Mouse (Mus musculus) CH12.LX (cell line): Measurements from ENCODE around the gene Hirip3.

ENCODE experiments used
- CHD2 ChIP-seq: IDR thresholded peaks from 2 replicates; pipeline ENCODE4 v1.6.1; 2011; ENCODE audit warnings: low read length, improper control_type of control experiment
- CTCF ChIP-seq, 2 experiments: IDR thresholded peaks in 1 of 2; conservative IDR thresholded peaks in 1 of 2; 2 replicates each; pipeline ENCODE4 v1.5.1; 2011 to 2012; ENCODE audit warnings: low read depth in 2 of 2, low read length in 2 of 2, improper control_type of control experiment in 1 of 2, inconsistent platforms in 1 of 2, mild to moderate bottlenecking in 1 of 2, moderate library complexity in 1 of 2
- E2F4 ChIP-seq: IDR thresholded peaks from 2 replicates; pipeline ENCODE4 v1.6.1; 2011; ENCODE audit warnings: low read depth, low read length, improper control_type of control experiment; ENCODE audit not compliant: insufficient replicate concordance
- EP300 ChIP-seq: IDR thresholded peaks from 2 replicates; pipeline ENCODE4 v1.6.1; 2011; ENCODE audit warnings: low read length, improper control_type of control experiment
- ETS1 ChIP-seq: conservative IDR thresholded peaks from 2 replicates; pipeline ENCODE4 v1.6.1; 2012; ENCODE audit warnings: low read depth, mild to moderate bottlenecking, inconsistent platforms, low read length, improper control_type of control experiment, moderate library complexity
- MAFK ChIP-seq: IDR thresholded peaks from 2 replicates; pipeline ENCODE4 v1.6.1; 2011; ENCODE audit warnings: low read length, improper control_type of control experiment; ENCODE audit not compliant: insufficient replicate concordance
- MYC ChIP-seq: IDR thresholded peaks from 2 replicates; pipeline ENCODE4 v1.6.1; 2011; ENCODE audit warnings: low read depth, mild to moderate bottlenecking, improper control_type of control experiment, low read length
- POLR2A ChIP-seq: IDR thresholded peaks from 2 replicates; pipeline ENCODE4 v1.6.1; 2011; ENCODE audit warnings: low read depth, mild to moderate bottlenecking, improper control_type of control experiment, low read length
- SMC3 ChIP-seq: IDR thresholded peaks from 2 replicates; pipeline ENCODE4 v1.6.1; 2011; ENCODE audit warnings: low read depth, low read length, improper control_type of control experiment
- TBP ChIP-seq: conservative IDR thresholded peaks from 2 replicates; pipeline ENCODE4 v1.6.1; 2011; ENCODE audit warnings: low read depth, low read length, improper control_type of control experiment
- USF1 ChIP-seq: IDR thresholded peaks from 2 replicates; pipeline ENCODE4 v1.6.1; 2014; ENCODE audit warnings: low read depth, mild to moderate bottlenecking, inconsistent platforms, low read length, improper control_type of control experiment
- ZC3H11A ChIP-seq: IDR thresholded peaks from 2 replicates; pipeline ENCODE4 v1.6.1; 2012; ENCODE audit warnings: low read depth, mild to moderate bottlenecking, inconsistent platforms, low read length, improper control_type of control experiment

- TF ChIP-seq CHD2 (no peak), ETS1 (no peak), E2F4 (no peak), EP300 (no peak), POLR2A (no peak), CTCF (conservative IDR thresholded peaks at IDR 0.05 in 1 of 2, IDR thresholded peaks at IDR 0.05 in 1 of 2; ENCODE audit: low read depth in 2 of 2, low read length in 2 of 2) (no peak), MAFK (no peak), ZC3H11A (no peak), TBP (no peak), SMC3 (no peak), MYC (no peak), USF1 (no peak)
Observed at GRCm38 (mm10) chr7:126896912-126897311, 35.1 kb downstream of the Hirip3 start.
